Mouse (Mus musculus) C2C12 (cell line): Measurements from ENCODE around the gene Btnl6.

Source experiments
- CEBPB ChIP-seq: IDR thresholded peaks from one replicate; pipeline ENCODE4 v1.6.1; 2011; ENCODE audit warnings: low read depth, mild to moderate bottlenecking, control low read depth, moderate library complexity
- CTCF ChIP-seq: IDR thresholded peaks from one replicate; pipeline ENCODE4 v1.5.1; 2011; ENCODE audit not compliant: control insufficient read depth, insufficient read depth, insufficient read length
- FOSL1 ChIP-seq: IDR thresholded peaks from one replicate; pipeline ENCODE4 v1.8.0; 2011; ENCODE audit warnings: mild to moderate bottlenecking, low read length; ENCODE audit not compliant: poor library complexity, insufficient read depth, severe bottlenecking
- MAX ChIP-seq: IDR thresholded peaks from one replicate; pipeline ENCODE4 v1.6.1; 2011; ENCODE audit warnings: mild to moderate bottlenecking, control low read depth
- MYOD1 ChIP-seq: IDR thresholded peaks from one replicate; pipeline ENCODE4 v1.6.1; 2011; ENCODE audit warnings: low read depth; ENCODE audit not compliant: control insufficient read depth, insufficient read length
- MYOG ChIP-seq: IDR thresholded peaks from one replicate; pipeline ENCODE4 v1.6.1; 2011; ENCODE audit not compliant: control insufficient read depth, insufficient read length; ENCODE audit errors: extremely low read depth
- USF1 ChIP-seq: IDR thresholded peaks from one replicate; pipeline ENCODE4 v1.6.1; 2011; ENCODE audit warnings: low read depth, mild to moderate bottlenecking, control low read depth, moderate library complexity

DNA sequence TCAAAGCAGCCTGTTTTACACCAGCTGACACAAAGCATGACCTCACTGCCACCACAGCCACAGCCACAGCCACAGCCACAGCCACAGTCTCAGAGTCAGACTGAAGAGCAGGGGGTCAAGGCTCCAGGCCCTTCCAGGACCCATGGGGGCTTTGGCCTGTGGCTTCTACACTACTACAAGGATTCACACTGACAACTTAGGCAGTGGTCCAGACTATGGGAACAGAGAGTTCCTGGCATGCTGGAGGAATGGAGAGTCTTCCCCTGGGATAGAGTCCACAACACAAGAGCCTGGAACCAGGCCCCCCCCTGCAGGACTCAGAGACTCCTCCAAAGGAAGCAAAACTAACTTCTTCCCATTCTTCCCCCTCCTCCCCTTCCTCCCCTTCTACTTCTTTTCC lies 9.6 kb downstream of the Btnl6 start:
- TF ChIP-seq USF1 = no peak
- no peak for TF ChIP-seq CTCF
- TF ChIP-seq CEBPB = no peak
- TF ChIP-seq MYOD1 = no peak
- TF ChIP-seq MAX = no peak
- no peak for TF ChIP-seq FOSL1
- TF ChIP-seq MYOG = no peak
